Mouse (Mus musculus) stomach, embryonic 14.5 days (tissue): Measurements from ENCODE around the gene Ciart. TPM values are rescaled to one million over a fixed set of nuclear protein-coding genes. Genes with fewer than 3 reads are reported as not detected.
"Not testable (repeated sequence)": the region's sequence is repeated elsewhere in the genome, so short reads cannot be mapped to it uniquely, and the experiment has no call there.

Source experiments
- ATAC-seq: fragments of 200-750 bp; cut with Nextera tagmentation; 2 replicates; pipeline ENCODE4 v1.8.0; 2017; ENCODE audit warnings: low read depth, moderate TSS enrichment; ENCODE audit not compliant: insufficient number of reproducible peaks, insufficient read depth, low FRiP score
- H3K27ac ChIP-seq: fragments of 300-500 bp; sonication (generic); 2 replicates; pipeline ENCODE4 v1.5.1; 2014; ENCODE audit warnings: mild to moderate bottlenecking, low read length, moderate library complexity, mixed read lengths
- H3K27me3 ChIP-seq: fragments of 300-500 bp; sonication (generic); 2 replicates; pipeline ENCODE4 v1.6.1; 2014; ENCODE audit warnings: low read length, control low read depth, mixed read lengths; ENCODE audit not compliant: control insufficient read depth, insufficient read depth
- H3K36me3 ChIP-seq: fragments of 300-500 bp; sonication (generic); 2 replicates; pipeline ENCODE4 v1.6.1; 2014; ENCODE audit warnings: mild to moderate bottlenecking, control low read depth, low read length, moderate library complexity, mixed read lengths; ENCODE audit not compliant: control insufficient read depth, insufficient read depth
- H3K4me1 ChIP-seq: fragments of 300-500 bp; sonication (generic); 2 replicates; pipeline ENCODE4 v1.6.1; 2014; ENCODE audit warnings: low read length, control low read depth, mixed read lengths; ENCODE audit not compliant: control insufficient read depth, insufficient read depth
- H3K4me2 ChIP-seq: fragments of 300-500 bp; sonication (generic); replicated peaks from 2 replicates; pipeline ENCODE4 v1.6.1; 2014; ENCODE audit warnings: low read depth, low read length, control low read depth
- H3K4me3 ChIP-seq: fragments of 300-500 bp; sonication (generic); 2 replicates; pipeline ENCODE4 v1.5.1; 2014; ENCODE audit warnings: low read depth, low read length, control low read depth
- H3K9ac ChIP-seq: fragments of 300-500 bp; sonication (generic); replicated peaks from 2 replicates; pipeline ENCODE4 v1.6.1; 2014; ENCODE audit warnings: low read depth, mild to moderate bottlenecking, control low read depth, low read length, moderate library complexity, mixed read lengths
- H3K9me3 ChIP-seq: fragments of 300-500 bp; sonication (generic); 2 replicates; pipeline ENCODE4 v1.6.1; 2016; ENCODE audit warnings: low read depth, low read length, control low read depth; ENCODE audit not compliant: control insufficient read depth
- WGBS: fragments of 180-500 bp; shearing (Covaris S2); extraction: QIAGEN DNeasy Blood & Tissue Kit; methylation state at CpG from one replicate; pipeline ENCODE4 v1.1.7; 2014; 5-methylcytosine and 5-hydroxymethylcytosine counted together
- polyA plus RNA-seq: library from polyadenylated mRNA; unstranded; fragments of >200 nt; fragmentation: Nextera tagmentation; extraction: Ambion mirVana; gene quantifications from 2 replicates; pipeline ENCODE4 v1.2.1, GENCODE M21; 2014

The Ciart gene
- polyA plus RNA-seq, 1 experiment from 2014 or later = 5.6 TPM

DNA sequence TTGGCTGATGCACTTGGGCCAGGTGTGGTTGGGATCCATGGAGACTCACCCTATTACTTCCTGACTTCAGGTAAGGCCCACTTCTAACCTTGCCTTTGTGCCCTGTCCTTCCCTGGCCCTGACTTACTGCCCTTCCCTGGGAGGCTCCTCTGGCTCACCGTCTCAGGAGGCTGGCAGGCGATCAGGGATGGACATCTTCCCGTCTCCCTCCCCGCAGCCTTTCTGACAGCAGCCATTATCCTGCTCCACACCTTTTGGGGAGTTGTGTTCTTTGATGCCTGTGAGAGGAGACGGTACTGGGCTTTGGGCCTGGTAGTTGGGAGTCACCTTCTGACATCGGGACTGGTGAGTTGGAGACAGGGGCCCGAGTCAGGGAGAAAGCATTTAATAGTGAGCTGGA is 13.4 kb upstream of the Ciart start:
- not testable (repeated sequence) for H3K27me3 ChIP-seq, H3K36me3 ChIP-seq, H3K27ac ChIP-seq, H3K9ac ChIP-seq, ATAC-seq, H3K9me3 ChIP-seq, H3K4me2 ChIP-seq, H3K4me3 ChIP-seq
- peaks cover 22% of the 10 kb centered on the region; the same call in 1 of the 2 replicates for H3K4me1 ChIP-seq
- 85% methylated on average over 7 of the region's 7 CpGs for WGBS

- H3K4me2 ChIP-seq = peak overlapping the region; percentile 82
- no peaks in the 10 kb centered on the region for H3K27me3 ChIP-seq
- ATAC-seq = no peak
- peaks cover 24% of the 10 kb centered on the region; the same call in 1 of the 2 replicates for H3K4me1 ChIP-seq
- peak overlapping the region; percentile 61; the same call in 1 of the 2 replicates for H3K27ac ChIP-seq
- peak overlapping the region; percentile 66 for H3K4me3 ChIP-seq
- WGBS = 6% methylated on average over 15 of the region's 16 CpGs
- H3K9ac ChIP-seq = peak overlapping the region; percentile 41
- no peaks in the 10 kb centered on the region; the same call in 1 of the 2 replicates for H3K36me3 ChIP-seq
- H3K9me3 ChIP-seq = no peaks in the 10 kb centered on the region
Observed at GRCm38 (mm10) chr3:95894317-95895160, 12.5 kb upstream of the Ciart start.

GRCm38 (mm10) chr3:95893606-95894316 is 11.7 kb upstream of the Ciart start, which contains the start of gene Aph1a:
Aph1a (plus strand) TSS chr3:95893969.
- peak within 1 kb of the TSS; percentile 84 for H3K27ac ChIP-seq
- not testable (repeated sequence) for H3K9me3 ChIP-seq, H3K27me3 ChIP-seq, H3K36me3 ChIP-seq
- H3K9ac ChIP-seq = peak within 1 kb of the TSS; percentile 41
- H3K4me2 ChIP-seq = peak within 1 kb of the TSS; percentile 82
- H3K4me3 ChIP-seq = peak within 1 kb of the TSS; percentile 66
- peak; percentile 97 for ATAC-seq
- H3K4me1 ChIP-seq = peaks cover 24% of the 10 kb centered on the region; the same call in 1 of the 2 replicates
- WGBS = under 1% methylated on average over 30 of the region's 43 CpGs

DNA sequence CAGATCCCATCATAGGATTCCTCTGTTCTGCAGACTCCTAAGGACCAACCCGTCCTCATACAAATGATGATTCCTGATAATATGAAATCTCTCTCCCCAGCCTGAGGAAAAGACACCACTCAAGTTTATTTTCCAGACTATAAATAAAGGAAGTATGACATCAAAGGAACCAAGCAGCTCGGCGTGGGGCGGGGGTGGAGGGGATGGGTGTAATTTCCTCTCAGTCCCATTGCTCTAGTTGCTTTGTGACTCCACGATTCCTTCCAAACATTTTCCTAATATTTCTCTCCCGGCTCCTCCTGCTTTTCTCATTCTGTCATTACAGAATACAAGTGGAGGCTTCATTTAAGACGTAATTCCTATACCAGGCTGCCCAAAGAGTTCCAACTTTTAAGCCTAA is 11.1 kb upstream of the Ciart start:
- Histone ChIP-seq H3K4me2 (peak overlapping the region; percentile 57), H3K9me3 (no peaks in the 10 kb centered on the region), H3K36me3 (no peaks in the 10 kb centered on the region; the same call in 1 of the 2 replicates), H3K4me1 (peaks cover 24% of the 10 kb centered on the region; the same call in 1 of the 2 replicates), H3K27ac (peak overlapping the region; percentile 84), H3K9ac (no peak overlapping the region; the same call in 1 of the 2 replicates), H3K27me3 (no peaks in the 10 kb centered on the region), H3K4me3 (peak overlapping the region; percentile 66)
- ATAC-seq = no peak
- WGBS = 16% methylated on average over 7 of the region's 7 CpGs

- Histone ChIP-seq H3K4me3 (peak overlapping the region; percentile 25), H3K36me3 (no peaks in the 10 kb centered on the region), H3K27me3 (no peaks in the 10 kb centered on the region), H3K4me2 (peak overlapping the region; percentile 51), H3K4me1 (peaks cover 24% of the 10 kb centered on the region; the same call in 1 of the 2 replicates), H3K9ac (peak overlapping the region; percentile 28; the same call in 1 of the 2 replicates), H3K27ac (peak overlapping the region; percentile 90), H3K9me3 (no peaks in the 10 kb centered on the region)
- WGBS = 32% methylated on average over 11 of the region's 11 CpGs
- no peak for ATAC-seq
Observed at GRCm38 (mm10) chr3:95892066-95893052, 10.3 kb upstream of the Ciart start.

GRCm38 (mm10) chr3:95891211-95892065 is 9.4 kb upstream of the Ciart start, which contains the start of gene BC028528:
BC028528 (minus strand) TSS chr3:95892005.
- Histone ChIP-seq H3K9me3 (no peaks in the 10 kb centered on the region), H3K27ac (peak within 1 kb of the TSS; percentile 90), H3K4me2 (peak within 1 kb of the TSS; percentile 51), H3K9ac (peak within 1 kb of the TSS; percentile 28), H3K36me3 (no peaks in the 10 kb centered on the region), H3K4me3 (peak within 1 kb of the TSS; percentile 25), H3K27me3 (no peaks in the 10 kb centered on the region), H3K4me1 (peaks cover 24% of the 10 kb centered on the region; the same call in 1 of the 2 replicates)
- 20% methylated on average over 12 of the region's 12 CpGs for WGBS
- ATAC-seq = peak; percentile 30; the same call in 1 of the 2 replicates

GRCm38 (mm10) chr3:95889664-95890063 is 7.6 kb upstream of the Ciart start:
- 75% methylated on average over 3 of the region's 3 CpGs for WGBS
- no peaks in the 10 kb centered on the region for H3K9me3 ChIP-seq
- no peak overlapping the region for H3K9ac ChIP-seq
- H3K4me1 ChIP-seq = peaks cover 24% of the 10 kb centered on the region; the same call in 1 of the 2 replicates
- no peak overlapping the region for H3K27ac ChIP-seq
- no peaks in the 10 kb centered on the region for H3K36me3 ChIP-seq
- H3K4me2 ChIP-seq = no peak overlapping the region
- no peaks in the 10 kb centered on the region for H3K27me3 ChIP-seq
- ATAC-seq = no peak
- H3K4me3 ChIP-seq = no peak overlapping the region
